In genomic region chr13:69384767-69385166, GRCm38 (mm10) we compare ENCODE assay signal across 18 mouse cellular contexts.
DNase-seq lines count a peak whose midpoint lies in the region; ATAC-seq and TF ChIP-seq lines count a peak whose summit lies in the region.
"Had no signal": no experiment of that assay in that cellular context is flagged by ENCODE, and none has a peak within 500 bp of the region (broad histone marks: within the 10 kb centered on the region; RNA-seq: fewer than 3 reads in every experiment).

No protein-coding gene starts in this region.

- DNase-seq in embryo, embryonic 10 days (ENCODE audit: low spot score) = peak; percentile 17
- DNase-seq in embryo, embryonic 9.5 days (ENCODE audit: extremely low spot score) = no peak
- peak; percentile 22 for DNase-seq in hindbrain, embryonic 11.5 days (ENCODE audit: low spot score)
- DNase-seq in liver, postnatal 0 days = no peak
- no peak for DNase-seq in liver
- DNase-seq in embryo, embryonic 11 days = peak; percentile 20
- no peak for DNase-seq in ovary, postnatal 36 days (ENCODE audit: low spot score)
- DNase-seq: adrenal gland, postnatal 14 days; cerebellum, adult 18-20 months; heart, postnatal 10 days; kidney, adult 9 months; lung, postnatal 36 days; thymus, postnatal 36 days had no signal

- no peak for TF ChIP-seq EP300 in liver, postnatal 0 days (IDR thresholded peaks at IDR 0.05; ENCODE audit: low read depth)

- TF ChIP-seq CTCF in liver, postnatal 0 days (IDR thresholded peaks at IDR 0.05; ENCODE audit: low read depth) = peak; percentile 49

- H3K4me2 ChIP-seq in hindbrain, embryonic 11.5 days (replicated peaks; ENCODE audit: low read depth, low read length) = no peak overlapping the region
- H3K4me2 ChIP-seq in hindbrain, embryonic 13.5 days = no peak overlapping the region
- no peak overlapping the region for H3K4me2 ChIP-seq in liver, postnatal 0 days (ENCODE audit: low read depth, low read length)
- H3K4me2 ChIP-seq: hindbrain, embryonic 14.5 days; liver, embryonic 15.5 days; midbrain, embryonic 11.5 days had no signal

- no peak for ATAC-seq in hindbrain, embryonic 11.5 days (ENCODE audit: low FRiP score)
- no peak for ATAC-seq in hindbrain, embryonic 13.5 days (ENCODE audit: low FRiP score)
- no peak for ATAC-seq in liver, postnatal 0 days
- ATAC-seq: activated CD4-positive, CD25-positive, alpha-beta regulatory T cell, adult 4 months had no signal

- H3K27me3 ChIP-seq in hindbrain, embryonic 11.5 days (ENCODE audit: control insufficient read depth, insufficient read depth, low read length) = no peaks in the 10 kb centered on the region
- H3K27me3 ChIP-seq in hindbrain, embryonic 13.5 days = no peaks in the 10 kb centered on the region
- no peaks in the 10 kb centered on the region for H3K27me3 ChIP-seq in liver, postnatal 0 days (ENCODE audit: insufficient read depth, low read length)
- H3K27me3 ChIP-seq: liver, embryonic 15.5 days had no signal

- H3K9ac ChIP-seq in hindbrain, embryonic 11.5 days (ENCODE audit: low read depth, low read length) = no peak overlapping the region
- no peak overlapping the region for H3K9ac ChIP-seq in hindbrain, embryonic 13.5 days
- no peak overlapping the region for H3K9ac ChIP-seq in liver, postnatal 0 days (replicated peaks)
- H3K9ac ChIP-seq: hindbrain, embryonic 14.5 days; liver, embryonic 15.5 days had no signal

- no peaks in the 10 kb centered on the region for H3K9me3 ChIP-seq in hindbrain, embryonic 11.5 days (ENCODE audit: control insufficient read depth, low read length)
- no peaks in the 10 kb centered on the region for H3K9me3 ChIP-seq in hindbrain, embryonic 13.5 days
- no peaks in the 10 kb centered on the region for H3K9me3 ChIP-seq in liver, postnatal 0 days (ENCODE audit: low read length)
- H3K9me3 ChIP-seq: liver, embryonic 15.5 days had no signal

- no peaks in the 10 kb centered on the region for H3K4me1 ChIP-seq in hindbrain, embryonic 11.5 days (replicated peaks; ENCODE audit: control insufficient read depth, insufficient read depth, low read length)
- no peaks in the 10 kb centered on the region for H3K4me1 ChIP-seq in hindbrain, embryonic 13.5 days (replicated peaks)
- peaks cover 5% of the 10 kb centered on the region; the same call in 1 of the 2 replicates for H3K4me1 ChIP-seq in liver, postnatal 0 days (ENCODE audit: insufficient read depth)
- H3K4me1 ChIP-seq: liver, embryonic 15.5 days had no signal

- H3K27ac ChIP-seq in hindbrain, embryonic 11.5 days (ENCODE audit: low read depth, low read length) = no peak overlapping the region
- no peak overlapping the region for H3K27ac ChIP-seq in hindbrain, embryonic 13.5 days
- H3K27ac ChIP-seq in liver, postnatal 0 days (ENCODE audit: low read depth) = no peak overlapping the region
- H3K27ac ChIP-seq: hindbrain, embryonic 14.5 days; liver, embryonic 15.5 days had no signal

- no peak overlapping the region for H3K4me3 ChIP-seq in hindbrain, embryonic 11.5 days (ENCODE audit: low read depth, low read length)
- no peak overlapping the region for H3K4me3 ChIP-seq in hindbrain, embryonic 13.5 days
- H3K4me3 ChIP-seq in liver, postnatal 0 days (ENCODE audit: low read depth, low read length) = no peak overlapping the region
- H3K4me3 ChIP-seq: liver, embryonic 15.5 days had no signal

- H3K36me3 ChIP-seq in hindbrain, embryonic 11.5 days (ENCODE audit: control insufficient read depth, insufficient read depth, low read length) = no peaks in the 10 kb centered on the region
- no peaks in the 10 kb centered on the region for H3K36me3 ChIP-seq in hindbrain, embryonic 13.5 days
- no peaks in the 10 kb centered on the region for H3K36me3 ChIP-seq in liver, postnatal 0 days (replicated peaks; ENCODE audit: insufficient read depth, low read length)
- H3K36me3 ChIP-seq: liver, embryonic 15.5 days had no signal

Comparison
In these comparisons a context has a peak if more than half of its experiments do, and no peak if none do; other contexts are left out.
1. DNase-seq: peak in embryo, embryonic 10 days (single experiment), hindbrain, embryonic 11.5 days (single experiment) and embryo, embryonic 11 days (single experiment); none in embryo, embryonic 9.5 days (single experiment), liver, postnatal 0 days (single experiment), liver (single experiment) and ovary, postnatal 36 days (single experiment).